Mouse (Mus musculus) heart, postnatal 10 days (tissue): ENCODE data around the gene Unc80. TPM values are rescaled to one million over a fixed set of nuclear protein-coding genes. Genes with fewer than 3 reads are reported as not detected.

Experiments used
- DNase-seq, 2 experiments: peaks; one replicate each; pipeline ENCODE4 v3.0.0; 2021
- intact Hi-C: fragments of 180-260 bp; cut with DNase I; formaldehyde crosslinking; loops from one replicate; pipeline ENCODE4 v1.15.1; 2025
- total RNA-seq, 2 experiments: library from RNA; stranded (reverse); gene quantifications; 2 replicates each; pipeline ENCODE4 v1.2.3; 2021

Unc80 gene
- under 1 TPM; 0.15 to 0.17 TPM for total RNA-seq

DNA sequence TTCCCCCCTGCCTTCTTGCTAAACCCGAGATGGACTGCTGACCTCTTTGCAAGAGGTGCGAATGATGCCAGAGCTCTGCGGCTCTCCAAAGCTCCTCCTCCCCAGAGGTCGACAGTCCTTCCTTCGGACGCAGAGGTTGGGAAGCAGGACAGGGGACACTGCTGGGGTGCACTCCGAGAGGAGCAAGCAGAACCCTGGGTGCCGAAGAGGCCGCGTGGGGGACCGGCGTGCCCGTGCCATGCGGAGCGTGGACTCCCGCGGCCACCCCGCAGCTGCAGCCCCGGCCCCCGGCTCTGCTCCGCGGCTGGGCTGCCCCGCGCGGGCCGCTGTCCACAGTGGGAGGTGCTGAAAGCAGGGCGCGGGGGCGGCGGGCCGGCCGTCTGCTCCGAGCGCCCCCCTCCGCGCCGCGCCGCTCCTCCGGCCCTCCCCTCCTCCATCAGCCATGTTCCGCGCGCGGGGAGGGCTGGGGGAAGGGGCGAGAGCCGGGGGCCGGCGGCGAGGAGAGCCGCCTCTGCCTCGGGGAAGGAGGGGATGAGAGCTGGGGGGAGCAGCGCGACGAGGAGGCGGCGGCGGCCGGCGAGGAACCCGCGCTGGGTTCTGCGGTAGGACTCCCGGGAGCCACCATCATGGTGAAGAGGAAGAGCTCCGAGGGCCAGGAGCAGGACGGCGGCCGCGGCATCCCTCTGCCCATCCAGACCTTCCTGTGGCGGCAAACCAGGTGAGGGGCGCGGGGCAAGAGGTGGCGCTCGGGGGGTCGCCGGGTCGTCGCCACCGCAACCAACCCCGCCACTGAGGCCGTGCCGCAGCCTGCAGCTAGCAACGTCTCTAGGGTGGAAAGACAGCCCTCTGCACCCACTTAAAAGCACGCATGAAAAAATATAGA lies at the start of gene Unc80:
TSS of gene Unc80 (plus strand) at position 547 of the 883 bp plus-strand sequence.
- DNase-seq, result peak; percentile 55 to 63
- intact Hi-C loops, result no loop called here

DNA sequence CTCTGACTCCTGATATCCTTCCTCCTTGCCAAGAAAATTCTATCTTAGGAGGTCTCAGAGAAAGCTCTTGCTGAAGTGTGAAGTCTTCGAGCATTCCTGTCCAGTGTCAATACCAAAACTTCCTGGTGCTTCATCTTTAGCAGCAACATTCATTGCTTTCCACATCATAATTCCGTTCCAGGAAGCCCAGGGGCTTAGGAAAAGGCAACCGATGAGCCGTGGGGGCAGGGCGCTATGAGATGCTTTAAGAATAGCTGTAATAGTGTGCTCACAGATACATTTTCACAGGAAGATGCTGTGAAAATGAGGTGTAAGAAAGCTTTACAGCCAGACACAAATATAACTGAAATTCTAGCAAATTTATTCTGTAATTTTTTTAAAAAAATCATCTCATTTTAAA lies 42.1 kb upstream of the Unc80 start:
- intact Hi-C loops, result no loop called here
- no peak for DNase-seq

DNA sequence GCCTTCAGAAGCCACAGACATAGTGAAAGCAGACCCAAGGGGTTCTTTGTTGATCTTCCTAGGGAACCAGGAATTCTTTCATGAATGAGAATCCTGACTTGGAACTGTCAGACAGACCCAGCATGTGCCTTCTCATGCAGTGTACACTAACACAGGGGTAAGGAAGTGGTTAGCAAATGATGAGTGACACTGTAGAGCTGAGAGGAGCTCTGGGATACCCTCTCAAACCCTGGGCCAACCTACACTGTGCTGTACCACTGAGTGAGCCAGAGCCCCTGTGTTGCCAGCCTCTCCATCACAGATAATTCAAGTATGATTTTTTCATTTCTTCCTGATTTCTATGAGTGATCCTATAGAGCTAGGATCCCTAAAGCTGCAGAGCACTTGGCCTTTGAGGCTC lies 37.2 kb upstream of the Unc80 start:
- intact Hi-C loops, result no loop called here
- DNase-seq, result no peak

DNA sequence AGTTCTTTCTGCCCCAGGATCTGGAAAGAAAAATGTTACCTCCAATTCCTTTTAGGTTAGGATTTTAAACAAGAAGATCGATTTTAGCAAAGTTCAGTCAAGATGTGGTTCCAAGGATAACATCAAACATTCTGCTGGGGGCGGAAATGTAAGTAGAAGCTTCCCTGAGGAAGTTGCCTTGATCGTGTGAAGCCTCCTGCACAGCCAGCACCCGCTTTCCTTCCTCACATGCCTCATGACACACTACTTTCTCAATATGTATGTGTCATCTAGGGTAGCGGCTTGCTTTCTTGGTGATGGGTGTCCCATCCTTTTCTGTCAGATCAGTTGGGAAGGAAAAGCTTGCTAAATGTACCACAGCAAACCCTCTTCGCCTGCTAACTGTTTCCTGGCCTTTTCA lies 36.7 kb upstream of the Unc80 start:
- no peak for DNase-seq
- intact Hi-C loops, result no loop called here

DNA sequence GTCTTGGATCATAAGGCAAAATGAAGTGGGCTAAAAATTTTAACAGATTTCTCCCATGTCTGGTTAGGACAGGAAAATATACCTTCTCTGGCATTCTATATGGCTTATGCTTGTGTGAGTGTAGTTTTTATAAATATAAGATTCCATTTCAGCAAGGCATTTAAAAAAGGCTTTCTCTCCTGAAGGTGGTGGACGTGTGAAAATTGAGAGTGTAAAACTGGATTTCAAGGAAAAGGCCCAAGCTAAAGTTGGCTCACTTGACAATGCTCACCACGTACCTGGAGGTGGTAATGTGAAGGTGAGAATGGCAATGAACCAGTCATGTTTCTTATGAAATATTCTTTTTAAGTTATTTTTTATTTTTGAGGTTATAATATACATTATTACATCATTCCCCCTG lies 30.1 kb upstream of the Unc80 start:
- intact Hi-C loops, result no loop called here
- no peak for DNase-seq

DNA sequence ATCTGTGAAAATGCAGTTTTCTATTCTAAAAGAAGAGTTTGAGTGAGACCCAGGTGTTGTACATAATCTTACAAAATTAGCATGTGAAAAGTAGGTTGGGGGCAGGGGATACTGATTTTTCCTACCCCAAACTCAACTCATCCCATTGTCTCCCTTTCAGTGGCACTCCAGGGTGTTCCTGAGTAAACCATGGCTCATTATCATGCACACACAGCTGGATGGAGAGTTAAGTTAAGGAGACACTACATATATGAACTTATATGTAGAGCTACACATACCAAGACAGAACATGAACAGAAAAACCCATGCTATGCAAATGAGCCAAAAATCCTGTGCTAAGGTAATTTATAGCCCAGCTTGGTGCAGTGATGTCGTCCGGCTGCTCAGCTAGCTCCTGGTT lies 25.2 kb upstream of the Unc80 start:
- no peak for DNase-seq
- intact Hi-C loops, result no loop called here

DNA sequence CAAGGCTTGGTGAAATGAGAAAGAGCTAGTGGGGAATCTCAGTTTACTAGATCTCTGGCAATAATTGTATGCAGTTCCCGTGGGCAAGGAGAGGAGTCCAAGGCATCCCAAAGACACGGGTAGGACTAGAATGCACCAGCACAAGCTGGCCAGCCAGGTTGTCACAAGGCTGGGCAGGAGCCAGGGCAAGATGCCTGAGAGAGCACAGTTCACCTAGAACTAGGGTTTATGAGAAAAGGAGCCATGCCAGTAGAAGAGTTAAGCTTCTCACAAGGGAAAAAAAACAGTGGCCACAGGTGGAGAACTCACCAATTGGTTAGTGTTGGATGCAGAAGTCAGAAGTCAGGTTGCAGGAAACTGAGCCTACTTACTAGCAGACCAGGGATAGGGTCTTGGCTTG lies 18.7 kb upstream of the Unc80 start:
- no peak for DNase-seq
- intact Hi-C loops, result no loop called here

DNA sequence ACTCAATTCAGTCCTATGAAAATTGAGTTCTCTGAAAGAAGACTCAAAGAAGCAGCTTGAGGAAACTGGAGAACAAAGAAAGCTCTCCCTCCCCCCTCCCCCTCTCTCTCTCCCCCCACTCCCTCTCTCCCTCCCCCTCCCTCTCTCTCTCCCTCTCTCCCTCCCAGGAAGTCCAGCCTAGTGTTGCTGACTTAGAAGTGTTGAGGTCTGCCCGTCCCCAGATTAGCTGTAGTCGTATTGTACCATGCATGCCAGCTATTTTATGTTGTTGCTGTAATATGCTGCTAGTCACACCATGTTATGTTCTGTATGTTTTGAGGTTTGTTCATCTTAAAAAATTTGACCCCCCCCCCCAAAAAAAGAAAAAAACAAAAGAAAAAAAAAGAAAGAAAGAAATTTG lies 11.6 kb upstream of the Unc80 start:
- no peak for DNase-seq
- intact Hi-C loops, result no loop called here

DNA sequence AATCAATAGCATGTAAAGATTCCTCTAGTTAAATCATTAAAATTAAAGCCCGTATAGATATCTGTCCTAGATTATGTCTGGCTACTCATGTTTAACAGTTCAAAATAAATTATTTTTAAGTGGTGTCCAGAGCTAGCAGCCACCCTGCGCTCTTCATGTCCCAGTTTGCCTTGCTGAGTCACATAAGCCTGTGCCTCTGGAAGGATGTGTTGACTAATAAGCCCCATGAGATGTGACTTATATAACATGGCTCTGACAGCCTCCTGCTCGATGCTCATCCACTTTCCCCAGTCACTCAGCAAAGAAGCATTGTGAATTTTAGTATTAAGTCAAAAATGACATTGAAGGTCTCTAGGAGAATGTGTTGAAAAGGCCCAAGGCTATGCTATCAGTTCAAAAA lies 10.4 kb upstream of the Unc80 start:
- intact Hi-C loops, result no loop called here
- no peak for DNase-seq

DNA sequence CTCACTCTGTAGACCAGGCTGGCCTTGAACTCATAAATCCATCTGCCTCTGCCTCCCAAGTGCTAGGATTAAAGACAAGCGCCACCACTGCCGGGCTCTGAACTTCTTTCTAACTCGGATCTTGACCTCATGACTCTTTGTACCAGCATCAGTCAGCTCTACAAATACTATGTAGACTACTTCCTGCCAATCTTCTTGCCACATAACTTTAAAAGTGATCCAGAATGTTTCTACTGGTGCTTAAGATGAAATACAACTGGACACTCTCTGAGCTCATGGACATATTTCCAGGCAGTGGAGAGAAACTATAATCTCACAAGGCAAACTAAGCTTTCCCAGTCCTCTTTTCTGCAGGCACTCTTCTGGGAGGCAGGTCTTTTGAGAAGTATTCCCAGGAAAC lies 8.8 kb upstream of the Unc80 start:
- intact Hi-C loops, result no loop called here
- no peak for DNase-seq

DNA sequence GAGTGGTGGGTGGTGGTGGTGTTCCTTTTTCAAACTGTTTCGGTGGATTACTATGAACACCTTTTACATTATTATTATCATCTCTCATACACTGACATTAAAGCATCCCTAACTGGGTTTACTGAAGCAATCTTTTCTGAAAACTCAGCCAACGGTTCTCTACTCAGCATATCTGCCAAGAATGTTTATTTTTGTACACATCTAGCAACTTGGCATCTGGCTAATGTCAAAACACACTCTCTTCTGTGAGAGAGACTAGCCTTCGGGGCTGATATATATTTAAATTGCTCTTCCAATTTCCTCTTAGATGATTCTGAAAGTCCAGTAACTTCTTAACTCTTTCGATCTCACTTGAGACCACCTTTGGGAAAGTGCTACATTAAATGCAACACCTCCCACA lies 7.3 kb upstream of the Unc80 start:
- peak in 1 of 2 experiments; percentile 4 for DNase-seq

DNA sequence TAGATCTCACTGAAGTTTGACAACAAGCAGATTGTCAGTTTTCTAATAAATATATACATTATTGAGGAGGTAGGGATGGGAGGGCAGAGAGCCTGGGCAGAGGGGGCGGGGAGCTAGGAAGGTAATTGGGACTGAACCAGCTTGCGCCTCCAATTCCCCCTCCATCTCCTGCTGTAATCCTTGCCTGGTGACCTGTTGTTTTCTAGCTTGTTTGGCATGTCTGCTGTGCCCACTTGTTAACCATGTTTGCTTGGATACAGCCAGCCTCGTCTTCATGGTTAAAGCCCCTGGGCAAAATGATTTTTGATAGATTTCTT lies 495 bp downstream of the Unc80 start:
- intact Hi-C loops, result no loop called here
- DNase-seq, result no peak

More for the DNA sequence above, 7.3 kb upstream of the Unc80 start:
- intact Hi-C loops, result no loop called here

DNA sequence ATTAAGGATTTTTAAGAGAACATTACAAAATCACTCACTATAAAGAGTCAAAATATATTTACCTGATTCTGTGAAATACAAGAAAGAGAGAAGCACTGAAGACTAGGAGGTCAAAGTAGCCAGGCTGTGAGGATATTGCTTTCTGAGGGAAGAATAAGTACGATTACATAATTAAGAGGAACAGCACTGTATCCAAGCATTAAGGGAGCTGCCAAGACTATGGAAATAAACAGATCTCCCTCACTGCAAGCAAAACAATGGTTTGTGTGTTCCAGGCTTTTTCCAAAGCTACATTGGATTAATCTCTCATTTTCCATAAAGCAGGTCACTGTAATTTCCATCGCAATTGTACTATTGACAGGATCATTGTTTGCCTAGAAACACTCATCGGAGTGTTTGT lies 14.6 kb downstream of the Unc80 start:
- intact Hi-C loops, result no loop called here
- no peak for DNase-seq

DNA sequence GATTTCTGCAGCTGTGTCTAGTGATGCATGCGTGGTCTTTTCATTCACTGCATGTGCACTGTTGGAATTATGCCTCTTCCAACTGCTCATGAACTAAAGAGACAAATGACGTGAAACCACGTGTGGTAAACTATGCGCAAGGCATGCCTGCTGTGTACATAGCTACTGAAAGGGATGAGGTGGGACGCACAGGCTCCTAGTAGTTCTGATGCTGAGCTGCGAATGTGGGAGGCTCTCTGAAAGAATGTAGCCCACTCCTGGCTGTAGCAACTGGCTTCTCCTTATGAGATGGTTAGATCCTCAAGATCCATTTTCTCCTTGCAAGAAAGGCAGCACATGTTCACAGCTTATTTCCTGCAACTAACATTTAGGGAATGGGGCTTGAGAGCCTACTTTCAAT lies 24.9 kb downstream of the Unc80 start:
- intact Hi-C loops, result no loop called here
- no peak for DNase-seq

DNA sequence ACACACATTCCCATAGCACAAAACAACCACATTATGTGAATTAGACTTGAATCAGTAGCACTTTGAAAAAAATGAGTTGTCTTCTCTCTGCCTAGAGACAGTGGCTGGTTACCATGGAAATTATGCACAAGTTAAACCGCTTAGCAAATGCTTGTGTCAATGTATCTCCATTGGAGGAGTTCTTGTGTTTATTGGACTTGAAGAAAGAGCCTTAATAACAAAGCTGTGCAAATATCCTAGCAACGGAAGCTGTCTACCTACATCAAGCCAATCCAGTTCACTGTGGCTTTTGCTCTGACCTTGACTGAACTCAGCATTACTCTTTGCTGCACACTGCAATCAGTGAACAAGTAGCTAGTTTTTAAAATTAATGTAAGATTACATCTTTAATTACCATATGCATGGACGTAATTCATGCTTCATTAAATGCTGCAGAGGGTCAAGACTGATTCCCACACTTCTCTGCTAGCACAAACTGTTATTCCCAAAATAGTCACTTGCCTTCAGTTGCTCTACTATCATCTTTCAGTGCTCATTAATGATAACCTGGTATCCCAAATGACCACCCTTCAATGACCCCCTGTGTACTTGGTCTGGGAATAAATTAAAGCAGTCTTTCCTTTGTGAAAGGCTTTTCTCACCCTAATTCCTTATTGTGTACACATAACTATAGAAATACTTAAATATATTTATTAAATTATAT lies 27.3 kb downstream of the Unc80 start:
- DNase-seq, result no peak
- intact Hi-C loops, result no loop called here

DNA sequence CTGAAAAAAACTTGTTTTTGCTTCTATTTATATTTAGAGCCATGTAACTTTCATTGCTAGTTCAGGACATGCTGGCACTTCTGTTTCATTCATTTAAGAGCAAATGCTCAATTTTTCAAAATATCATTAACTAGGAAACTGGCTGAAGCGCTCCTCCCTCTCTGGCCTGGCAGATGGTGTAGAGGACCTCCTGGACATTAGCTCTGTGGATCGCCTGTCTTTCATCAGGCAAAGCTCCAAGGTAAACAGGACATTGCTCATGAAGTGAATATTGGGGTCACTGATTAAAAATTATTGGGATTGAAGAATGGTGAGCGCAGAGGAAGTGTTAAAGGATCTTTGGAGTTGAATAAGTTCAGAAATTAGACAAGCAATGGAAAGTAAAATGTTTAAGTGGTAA lies 82.6 kb downstream of the Unc80 start:
- DNase-seq, result no peak
- intact Hi-C loops, result no loop called here

DNA sequence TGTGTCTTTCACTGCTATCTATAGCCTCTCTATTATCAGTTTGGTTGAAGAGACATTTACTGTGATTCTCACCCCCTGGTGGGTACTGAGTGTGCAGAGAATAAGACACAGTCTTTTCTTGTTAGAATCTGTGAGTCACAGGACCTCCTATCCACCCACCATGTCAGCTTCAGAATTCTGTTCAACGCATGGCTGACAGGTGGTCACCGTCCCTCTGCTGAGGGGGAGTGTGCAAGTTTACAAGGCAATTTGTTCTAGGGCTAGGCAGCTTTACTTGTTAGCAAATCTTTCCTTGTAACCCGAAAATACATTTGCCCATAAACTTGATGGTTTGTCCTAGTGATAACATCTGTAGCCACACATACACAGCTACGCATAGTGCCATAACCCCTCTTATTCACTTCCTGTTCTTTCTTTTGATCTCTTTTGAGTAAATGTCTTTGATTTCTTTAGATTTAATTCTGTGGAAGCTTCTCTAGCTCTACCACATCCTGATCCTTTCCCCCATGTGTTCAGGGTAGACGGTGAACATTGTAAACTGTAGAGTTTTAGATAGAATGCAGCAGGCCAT lies 84.3 kb downstream of the Unc80 start:
- DNase-seq, result no peak
- intact Hi-C loops, result no loop called here

DNA sequence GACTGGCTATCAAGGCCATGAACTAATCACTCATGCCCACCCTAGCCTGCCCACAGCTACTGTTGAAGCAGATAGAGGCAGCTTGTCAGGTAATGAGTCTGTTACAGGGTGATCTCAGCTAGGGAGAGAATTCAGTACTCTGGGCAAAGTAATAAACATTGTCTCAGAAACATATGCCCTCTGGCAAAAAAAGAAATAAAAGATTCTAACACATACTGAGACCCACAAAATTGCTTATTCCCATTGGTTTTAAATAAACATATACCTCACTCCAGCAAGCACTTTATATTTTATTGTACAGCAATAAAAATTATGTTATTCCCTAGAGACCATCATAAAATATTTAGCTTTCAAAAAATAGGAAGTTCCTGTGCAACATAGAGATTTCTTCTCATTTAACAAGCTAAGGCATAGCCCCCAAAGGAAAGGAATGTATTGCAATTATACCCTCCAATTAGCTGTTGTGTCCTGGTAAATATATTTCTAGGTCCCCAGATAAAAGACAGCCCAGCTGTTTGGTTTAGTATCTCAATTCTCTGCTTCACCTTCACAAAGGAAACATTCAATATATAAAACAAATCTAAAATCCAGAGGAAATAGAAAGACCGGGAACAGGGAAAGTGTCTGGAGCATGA lies 93.6 kb downstream of the Unc80 start:
- DNase-seq, result no peak
- intact Hi-C loops, result no loop called here

DNA sequence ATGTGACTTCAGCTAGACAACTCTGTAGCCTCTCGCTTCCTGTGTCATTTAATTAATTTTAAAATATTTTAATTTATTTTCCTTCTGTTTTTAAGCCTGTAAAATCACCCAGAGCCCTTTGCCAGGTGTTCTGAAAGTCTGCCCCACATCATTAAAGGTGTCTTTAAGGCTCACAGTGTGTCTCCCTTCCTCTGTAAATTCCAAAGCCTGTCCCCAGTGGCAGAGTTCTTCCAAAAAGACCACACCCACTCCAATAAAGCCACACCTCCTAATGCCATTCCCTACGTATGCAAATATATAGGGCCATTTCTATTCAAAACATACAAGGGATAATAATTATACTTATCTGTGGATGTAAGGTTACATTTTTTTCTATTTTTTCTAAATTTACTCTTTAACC lies 94.2 kb downstream of the Unc80 start:
- intact Hi-C loops, result no loop called here
- DNase-seq, result no peak

DNA sequence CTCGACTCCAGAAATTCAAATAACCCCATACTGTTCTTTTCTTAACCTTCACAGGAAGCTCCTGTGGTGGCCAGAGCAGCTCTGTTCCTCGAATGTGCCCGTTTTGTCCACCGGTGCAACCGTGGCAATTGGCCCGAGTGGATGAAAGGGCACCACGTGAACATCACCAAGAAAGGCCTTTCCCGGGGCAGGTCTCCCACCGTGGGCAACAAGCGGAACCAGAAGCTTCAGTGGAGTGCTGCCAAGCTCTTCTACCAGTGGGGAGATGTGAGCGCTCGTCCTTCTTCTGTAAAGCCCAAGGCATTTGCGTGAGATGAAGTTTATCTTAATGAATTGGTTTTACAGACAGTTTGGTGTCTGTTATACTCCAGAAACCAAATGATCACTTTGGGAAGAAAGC lies 101.6 kb downstream of the Unc80 start:
- intact Hi-C loops, result no loop called here
- DNase-seq, result no peak

DNA sequence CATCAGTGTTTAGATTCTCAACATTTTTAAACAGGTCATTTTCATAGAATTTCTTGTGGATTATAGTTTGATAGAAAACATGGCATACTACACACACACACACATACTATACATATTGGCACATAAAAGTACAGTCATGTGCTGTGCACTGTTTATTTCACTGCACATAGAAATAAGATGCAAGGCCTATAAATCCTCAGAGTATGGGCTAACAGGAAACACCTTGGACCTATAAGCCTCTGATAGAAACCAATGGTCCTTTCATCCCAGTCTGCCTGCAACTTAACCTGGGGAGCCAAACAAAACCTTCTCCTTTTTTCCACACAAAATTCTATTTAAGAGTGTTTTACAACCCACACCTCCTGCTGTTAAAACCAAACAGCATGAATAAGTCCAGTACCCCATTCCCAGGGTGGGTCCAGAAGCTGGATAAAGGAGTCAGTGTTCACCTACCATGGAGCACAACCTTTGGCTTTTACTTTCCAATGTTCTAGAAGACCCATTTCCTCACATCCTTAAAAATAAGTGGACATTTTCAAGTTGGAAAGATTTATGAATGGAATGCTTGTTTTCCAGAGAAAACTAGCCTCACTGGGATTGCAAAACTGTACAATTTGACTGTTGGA lies 129.1 kb downstream of the Unc80 start:
- intact Hi-C loops, result no loop called here
- DNase-seq, result no peak
